Mouse (Mus musculus) mature B cell (primary cell): ENCODE data around the gene Sirt4.

ENCODE experiments used
- in situ Hi-C: fragments of 300-500 bp; cut with MboI; formaldehyde crosslinking; loops from 2 replicates; pipeline ENCODE4 v1.14.3; 2019

The Sirt4 gene

GRCm38 (mm10) chr5:115434853-115435754 is 49.4 kb downstream of the Sirt4 start:
- in situ Hi-C loops = no loop called here

- in situ Hi-C loops = no loop called here
Observed at GRCm38 (mm10) chr5:115434280-115434852, 50.2 kb downstream of the Sirt4 start.

- in situ Hi-C loops = no loop called here
Observed at GRCm38 (mm10) chr5:115433191-115433590, 51.3 kb downstream of the Sirt4 start.

GRCm38 (mm10) chr5:115432395-115432794 is 52.1 kb downstream of the Sirt4 start:
- in situ Hi-C loops = no loop called here

GRCm38 (mm10) chr5:115431898-115432259 is 52.6 kb downstream of the Sirt4 start:
- in situ Hi-C loops = no loop called here

- in situ Hi-C loops = no loop called here
Observed at GRCm38 (mm10) chr5:115431061-115431897, 53.2 kb downstream of the Sirt4 start.

GRCm38 (mm10) chr5:115430187-115430960 is 54.2 kb downstream of the Sirt4 start:
- in situ Hi-C loops = no loop called here

- in situ Hi-C loops = no loop called here
Observed at GRCm38 (mm10) chr5:115429359-115430186, 55.0 kb downstream of the Sirt4 start, which contains the start of gene Msi1. Gene Msi1, plus strand, starts transcription at chr5:115429599.

GRCm38 (mm10) chr5:115428831-115429358 is 55.6 kb downstream of the Sirt4 start:
- in situ Hi-C loops = no loop called here
